Mouse (Mus musculus) embryo, embryonic 11.5 days (tissue): Measurements from ENCODE around the gene Timp3.

ENCODE experiments used
- DNase-seq: peaks from one replicate; pipeline ENCODE4 v3.0.0-alpha.2; 2012; ENCODE audit warnings: low read depth, low spot score

Gene Timp3

GRCm38 (mm10) chr10:86385656-86386055, 85.5 kb downstream of the Timp3 start:
- DNase-seq, result no peak

DNA sequence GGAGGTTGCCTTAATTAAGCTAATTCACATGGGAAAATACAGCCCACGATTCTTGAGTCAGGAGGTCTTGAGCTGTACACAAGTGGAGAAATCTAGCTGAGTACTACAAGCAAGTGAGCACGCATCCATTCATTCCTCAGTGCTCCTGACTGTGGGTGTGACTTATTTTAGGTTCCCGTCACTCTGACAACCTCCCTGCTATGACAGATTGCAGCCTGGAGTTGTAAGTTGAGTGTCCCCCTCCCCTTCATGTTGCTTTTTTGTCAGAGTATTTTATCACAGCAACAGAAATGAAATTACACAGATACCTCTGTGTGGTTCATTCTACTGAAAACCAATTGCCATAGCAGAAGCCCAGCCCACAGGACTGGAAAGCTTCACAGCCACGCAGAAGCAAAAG, 86.1 kb downstream of the Timp3 start:
- no peak for DNase-seq

GRCm38 (mm10) chr10:86387821-86388440, 87.8 kb downstream of the Timp3 start:
- no peak for DNase-seq

DNA sequence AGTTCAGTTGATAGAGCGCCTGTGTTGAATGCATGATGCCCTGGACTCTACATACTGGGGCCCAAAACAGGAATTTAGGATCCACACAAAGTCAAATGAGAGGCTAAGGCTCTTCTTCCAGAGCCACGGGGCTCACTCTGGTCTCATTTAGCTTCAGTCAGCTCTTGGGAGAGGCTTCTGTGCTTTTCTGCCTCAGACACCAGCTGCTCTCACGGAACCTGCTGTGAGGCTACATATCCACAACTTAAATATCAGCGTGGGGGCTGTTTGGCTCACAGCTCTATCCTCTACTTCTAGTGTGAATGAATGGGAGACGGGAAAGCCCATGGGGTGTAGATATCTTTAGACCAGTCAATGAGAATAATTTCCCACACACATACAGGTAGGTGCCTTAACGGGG, 88.6 kb downstream of the Timp3 start:
- no peak for DNase-seq

GRCm38 (mm10) chr10:86389357-86389756, 89.2 kb downstream of the Timp3 start:
- DNase-seq, result no peak

DNA sequence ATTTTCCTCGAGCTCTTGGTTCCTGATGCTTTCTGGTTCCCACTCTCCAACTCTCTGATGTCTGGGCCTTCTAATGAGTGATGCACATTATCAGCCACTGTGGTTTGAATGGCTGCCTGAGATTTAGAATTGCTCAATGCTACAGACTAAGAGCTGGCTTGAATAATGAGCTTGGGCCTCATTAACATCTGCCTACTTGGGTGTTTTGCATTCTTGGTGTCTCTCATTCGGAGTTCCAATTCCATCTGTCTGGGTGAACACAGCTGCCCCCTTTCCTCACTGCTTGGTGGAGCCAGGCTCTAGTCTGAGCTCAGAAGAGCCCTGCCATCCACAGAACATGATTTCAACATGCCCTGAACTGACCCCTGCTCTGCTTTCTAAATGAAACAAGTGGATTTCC, 89.7 kb downstream of the Timp3 start:
- DNase-seq, result no peak

- DNase-seq, result no peak
Observed at GRCm38 (mm10) chr10:86392399-86392798, 92.2 kb downstream of the Timp3 start.

- DNase-seq, result no peak
Observed at GRCm38 (mm10) chr10:86397577-86398346, 97.6 kb downstream of the Timp3 start.

DNA sequence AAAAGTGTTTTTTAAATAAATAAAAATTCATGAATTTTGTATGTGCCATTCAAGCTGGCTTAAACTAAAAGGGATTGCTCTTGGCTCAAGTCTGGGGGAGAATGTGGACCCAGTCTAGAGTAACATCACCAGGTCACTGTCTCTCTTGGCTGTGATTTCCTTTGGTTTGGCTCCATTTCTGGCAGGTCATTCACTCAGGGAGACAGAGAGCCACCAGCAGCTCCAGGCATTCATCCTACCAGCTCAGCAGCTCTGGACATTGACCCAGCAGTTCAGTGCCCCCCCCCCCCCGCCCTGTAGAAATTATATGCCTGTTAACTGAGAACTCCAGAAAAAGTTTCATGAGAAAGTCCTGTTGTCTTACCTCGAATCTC, 98.2 kb downstream of the Timp3 start:
- no peak for DNase-seq
